Mouse (Mus musculus) CD4-positive naive resting alpha-beta T cell, adult 57 days (primary cell): ENCODE results near the gene Grb7. TPM values are rescaled to one million over a fixed set of nuclear protein-coding genes. Genes with fewer than 3 reads are reported as not detected.

ENCODE experiments used
- total RNA-seq: library from RNA; stranded (reverse); gene quantifications from one replicate; pipeline ENCODE4 v1.2.4, GENCODE M21; 2023

Grb7 gene
- 1.2 TPM for total RNA-seq

GRCm38 (mm10) chr11:98446213-98446561 is at the start of gene Grb7:
Gene Grb7, plus strand, starts transcription at chr11:98446394.

DNA sequence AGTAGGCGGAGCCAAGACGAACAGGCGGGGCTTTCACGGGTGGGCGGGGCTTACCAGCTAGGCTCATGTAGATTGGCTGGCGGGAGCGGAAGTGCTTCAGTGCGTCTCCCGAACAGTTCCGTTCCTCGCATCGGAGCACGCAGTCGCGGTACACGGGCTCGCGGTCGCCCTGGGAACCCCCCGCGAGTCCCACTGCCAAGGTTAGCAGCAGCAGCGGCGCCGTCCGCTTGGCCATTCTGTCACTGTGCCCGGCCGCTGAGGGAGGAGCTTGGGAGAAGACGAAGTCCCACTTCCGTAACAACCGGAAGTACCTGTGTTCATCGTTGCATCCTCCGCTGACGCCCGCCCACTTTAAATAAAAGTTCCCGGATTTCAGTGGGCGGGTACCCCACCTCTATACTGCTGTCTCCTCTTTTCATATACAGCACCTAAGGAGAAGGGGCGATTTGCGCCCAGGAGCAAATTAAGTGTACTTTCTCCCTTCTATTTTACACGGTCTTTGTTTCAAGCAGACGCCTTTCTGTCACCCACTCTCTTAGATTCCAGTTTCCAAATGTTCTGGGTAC is 46.0 kb upstream of the Grb7 start, which contains the start of gene Pgap3:
Pgap3 (minus strand) TSS at position 330 of the 566 bp plus-strand sequence.

DNA sequence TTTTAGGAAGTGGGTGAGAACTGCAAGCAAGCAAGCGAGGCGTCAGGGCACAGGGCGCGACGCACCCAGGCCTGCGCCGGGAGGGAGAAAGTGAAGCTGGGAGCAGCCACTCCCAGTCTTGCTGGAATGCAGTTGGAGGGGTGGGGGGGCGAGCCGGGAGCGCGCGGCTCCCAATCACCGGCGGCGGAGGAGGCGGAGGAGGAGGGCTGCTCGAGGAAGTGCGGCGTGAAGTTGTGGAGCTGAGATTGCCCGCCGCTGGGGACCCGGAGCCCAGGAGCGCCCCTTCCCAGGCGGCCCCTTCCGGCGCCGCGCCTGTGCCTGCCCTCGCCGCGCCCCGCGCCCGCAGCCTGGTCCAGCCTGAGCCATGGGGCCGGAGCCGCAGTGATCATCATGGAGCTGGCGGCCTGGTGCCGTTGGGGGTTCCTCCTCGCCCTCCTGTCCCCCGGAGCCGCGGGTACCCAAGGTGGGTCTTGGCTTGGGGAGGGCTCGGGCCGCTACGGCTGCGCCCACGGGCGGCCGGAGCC is 33.9 kb upstream of the Grb7 start, which contains the start of gene Erbb2:
Erbb2 (plus strand) TSS at position 198 of the 524 bp plus-strand sequence.

GRCm38 (mm10) chr11:98438331-98439158 is 7.6 kb upstream of the Grb7 start, which contains the start of gene Mien1:
Gene Mien1, minus strand, starts transcription at chr11:98438991.

Other genes with a start within 250 kb of the Grb7 start
- 107 TPM for gene Cdk12, start 243.3 kb upstream of the Grb7 start, total RNA-seq
- gene Neurod2, start 116.7 kb upstream of the Grb7 start, total RNA-seq, result not detected
- not detected for gene Ppp1r1b, start 98.0 kb upstream of the Grb7 start, total RNA-seq
- gene Stard3, start 88.0 kb upstream of the Grb7 start, total RNA-seq, result 43.7 TPM
- gene Tcap, start 62.6 kb upstream of the Grb7 start, total RNA-seq, result not detected
- not detected for gene Pnmt, start 59.9 kb upstream of the Grb7 start, total RNA-seq
- gene Pgap3, start 45.9 kb upstream of the Grb7 start, total RNA-seq, result 9.3 TPM
- gene Erbb2, start 33.9 kb upstream of the Grb7 start, total RNA-seq, result 0.18 TPM
- gene Mien1, start 7.4 kb upstream of the Grb7 start, total RNA-seq, result 55.7 TPM
- gene Ikzf3, start 99.6 kb downstream of the Grb7 start, total RNA-seq, result 133 TPM
- gene Zpbp2, start 104.7 kb downstream of the Grb7 start, total RNA-seq, result 5.8 TPM
- gene Ormdl3, start 141.0 kb downstream of the Grb7 start, total RNA-seq, result 23.7 TPM
- not detected for gene Lrrc3c, start 151.9 kb downstream of the Grb7 start, total RNA-seq
- gene Gm12355, start 179.3 kb downstream of the Grb7 start, total RNA-seq, result 23.9 TPM
- 0.35 TPM for gene Gsdma3, start 180.0 kb downstream of the Grb7 start, total RNA-seq
- not detected for gene Gsdma2, start 200.4 kb downstream of the Grb7 start, total RNA-seq
- gene Gsdma, start 218.0 kb downstream of the Grb7 start, total RNA-seq, result not detected
- gene Psmd3, start 236.2 kb downstream of the Grb7 start, total RNA-seq, result 78.2 TPM